Mouse (Mus musculus) CH12.LX (cell line): ENCODE results near the gene Eef1e1. TPM values are rescaled to one million over a fixed set of nuclear protein-coding genes. Genes with fewer than 3 reads are reported as not detected.

Source experiments
- DNase-seq: peaks from one replicate; pipeline ENCODE4 v3.0.0-alpha.2; 2013; ENCODE audit errors: extremely low read depth
- H3K27ac ChIP-seq: 2 replicates; pipeline ENCODE4 v1.5.1; 2012; ENCODE audit warnings: low read depth, mild to moderate bottlenecking, control low read depth, moderate library complexity; ENCODE audit not compliant: insufficient read depth
- H3K27me3 ChIP-seq: replicated peaks from 2 replicates; pipeline ENCODE3; 2012; ENCODE audit warnings: inconsistent platforms
- H3K36me3 ChIP-seq, 2 experiments: replicated peaks in 1 of 2; 2 replicates each; pipeline versions ENCODE3 to v1.6.1; 2012; ENCODE audit warnings: inconsistent platforms in 1 of 2, low read length in 1 of 2, mild to moderate bottlenecking in 1 of 2, mixed read lengths in 1 of 2, moderate library complexity in 1 of 2; ENCODE audit not compliant: control insufficient read depth in 1 of 2, insufficient read depth in 1 of 2
- H3K4me1 ChIP-seq, 2 experiments: 2 replicates each; pipeline ENCODE4 v1.6.1; 2012; ENCODE audit warnings: inconsistent platforms in 1 of 2, moderate library complexity in 1 of 2; ENCODE audit not compliant: insufficient read depth in 2 of 2, control insufficient read depth in 1 of 2
- H3K4me2 ChIP-seq: 2 replicates; pipeline ENCODE4 v1.6.1; 2012; ENCODE audit warnings: low read depth, mild to moderate bottlenecking, control low read depth; ENCODE audit not compliant: poor library complexity, insufficient read depth, severe bottlenecking
- H3K4me3 ChIP-seq, 3 experiments: fragments of 150-350 bp in 1 of 3; sonication (generic) in 1 of 3; replicated peaks in 1 of 3; 2 replicates each; pipeline versions ENCODE3 to v1.5.1; 2011 to 2012; ENCODE audit warnings: low read depth in 2 of 3, low read length in 2 of 3, mild to moderate bottlenecking in 2 of 3, moderate library complexity in 2 of 3, control low read depth in 1 of 3, improper control_type of control experiment in 1 of 3, inconsistent platforms in 1 of 3, mixed read lengths in 1 of 3; ENCODE audit not compliant: poor library complexity in 1 of 3
- H3K79me2 ChIP-seq: replicated peaks from 2 replicates; pipeline ENCODE4 v1.6.1; 2012; ENCODE audit warnings: mild to moderate bottlenecking, moderate library complexity; ENCODE audit not compliant: control insufficient read depth, poor library complexity, insufficient read depth, severe bottlenecking; ENCODE audit errors: extremely low read depth
- H3K9ac ChIP-seq: 2 replicates; pipeline ENCODE4 v1.6.1; 2012; ENCODE audit warnings: low read depth, mild to moderate bottlenecking, control low read depth, moderate library complexity; ENCODE audit not compliant: insufficient read depth
- H3K9me3 ChIP-seq: replicated peaks from 2 replicates; pipeline ENCODE3; 2012; ENCODE audit warnings: low read length, inconsistent platforms, mixed read lengths
- BHLHE40 ChIP-seq: IDR thresholded peaks from 2 replicates; pipeline ENCODE4 v1.6.1; 2011; ENCODE audit warnings: mild to moderate bottlenecking, low read depth, low read length, improper control_type of control experiment
- CHD1 ChIP-seq: IDR thresholded peaks from 2 replicates; pipeline ENCODE4 v1.6.1; 2012; ENCODE audit warnings: low read depth, low read length, improper control_type of control experiment, inconsistent platforms
- CHD2 ChIP-seq: IDR thresholded peaks from 2 replicates; pipeline ENCODE4 v1.6.1; 2011; ENCODE audit warnings: low read length, improper control_type of control experiment
- ELF1 ChIP-seq: IDR thresholded peaks from 2 replicates; pipeline ENCODE4 v1.6.1; 2014; ENCODE audit warnings: low read depth, mild to moderate bottlenecking, inconsistent platforms, low read length, improper control_type of control experiment
- EP300 ChIP-seq: IDR thresholded peaks from 2 replicates; pipeline ENCODE4 v1.6.1; 2011; ENCODE audit warnings: low read length, improper control_type of control experiment
- GABPA ChIP-seq: IDR thresholded peaks from 2 replicates; pipeline ENCODE4 v1.6.1; 2012; ENCODE audit warnings: low read depth, low read length, improper control_type of control experiment, inconsistent platforms; ENCODE audit not compliant: insufficient replicate concordance
- HCFC1 ChIP-seq: IDR thresholded peaks from 2 replicates; pipeline ENCODE4 v1.6.1; 2012; ENCODE audit warnings: low read depth, mild to moderate bottlenecking, inconsistent platforms, low read length, improper control_type of control experiment
- JUND ChIP-seq: conservative IDR thresholded peaks from 2 replicates; pipeline ENCODE4 v1.6.1; 2011; ENCODE audit warnings: low read depth, low read length, improper control_type of control experiment
- MAFK ChIP-seq: IDR thresholded peaks from 2 replicates; pipeline ENCODE4 v1.6.1; 2011; ENCODE audit warnings: low read length, improper control_type of control experiment; ENCODE audit not compliant: insufficient replicate concordance
- MAX ChIP-seq: IDR thresholded peaks from 2 replicates; pipeline ENCODE4 v1.6.1; 2011; ENCODE audit warnings: low read length, improper control_type of control experiment
- MAZ ChIP-seq: IDR thresholded peaks from 2 replicates; pipeline ENCODE4 v1.6.1; 2012; ENCODE audit warnings: low read depth, mild to moderate bottlenecking, inconsistent platforms, low read length, improper control_type of control experiment, moderate library complexity
- MEF2A ChIP-seq: IDR thresholded peaks from 2 replicates; pipeline ENCODE4 v1.6.1; 2014; ENCODE audit warnings: low read depth, mild to moderate bottlenecking, inconsistent platforms, low read length, improper control_type of control experiment, borderline replicate concordance
- MXI1 ChIP-seq: IDR thresholded peaks from 2 replicates; pipeline ENCODE4 v1.6.1; 2011; ENCODE audit warnings: mild to moderate bottlenecking, low read depth, low read length, improper control_type of control experiment
- MYC ChIP-seq: IDR thresholded peaks from 2 replicates; pipeline ENCODE4 v1.6.1; 2011; ENCODE audit warnings: low read depth, mild to moderate bottlenecking, improper control_type of control experiment, low read length
- NRF1 ChIP-seq: IDR thresholded peaks from 2 replicates; pipeline ENCODE4 v1.6.1; 2014; ENCODE audit warnings: low read depth, mild to moderate bottlenecking, inconsistent platforms, low read length, improper control_type of control experiment, moderate library complexity
- PAX5 ChIP-seq: IDR thresholded peaks from 2 replicates; pipeline ENCODE4 v1.6.1; 2012; ENCODE audit warnings: low read length, inconsistent platforms, mixed read lengths
- POLR2A ChIP-seq: IDR thresholded peaks from 2 replicates; pipeline ENCODE4 v1.6.1; 2011; ENCODE audit warnings: low read depth, mild to moderate bottlenecking, improper control_type of control experiment, low read length
- POLR2AphosphoS2 ChIP-seq: IDR thresholded peaks from 2 replicates; pipeline ENCODE4 v1.6.1; 2011; ENCODE audit warnings: low read depth, low read length, improper control_type of control experiment
- RAD21 ChIP-seq: IDR thresholded peaks from 2 replicates; pipeline ENCODE4 v1.6.1; 2011; ENCODE audit warnings: low read depth, mild to moderate bottlenecking, low read length, improper control_type of control experiment, moderate library complexity
- SIN3A ChIP-seq: IDR thresholded peaks from 2 replicates; pipeline ENCODE4 v1.6.1; 2012; ENCODE audit warnings: low read length, improper control_type of control experiment, inconsistent platforms
- TCF12 ChIP-seq: IDR thresholded peaks from 2 replicates; pipeline ENCODE4 v1.6.1; 2014; ENCODE audit warnings: low read depth, mild to moderate bottlenecking, inconsistent platforms, low read length, improper control_type of control experiment
- UBTF ChIP-seq: IDR thresholded peaks from 2 replicates; pipeline ENCODE4 v1.6.1; 2012; ENCODE audit warnings: low read depth, mild to moderate bottlenecking, inconsistent platforms, low read length, improper control_type of control experiment, moderate library complexity
- USF1 ChIP-seq: IDR thresholded peaks from 2 replicates; pipeline ENCODE4 v1.6.1; 2014; ENCODE audit warnings: low read depth, mild to moderate bottlenecking, inconsistent platforms, low read length, improper control_type of control experiment
- ZC3H11A ChIP-seq: IDR thresholded peaks from 2 replicates; pipeline ENCODE4 v1.6.1; 2012; ENCODE audit warnings: low read depth, mild to moderate bottlenecking, inconsistent platforms, low read length, improper control_type of control experiment
- ZKSCAN1 ChIP-seq: IDR thresholded peaks from 2 replicates; pipeline ENCODE4 v1.6.1; 2012; ENCODE audit warnings: low read depth, inconsistent platforms, low read length, improper control_type of control experiment, borderline replicate concordance
- ZMIZ1 ChIP-seq: IDR thresholded peaks from 2 replicates; pipeline ENCODE4 v1.6.1; 2012; ENCODE audit warnings: low read depth, mild to moderate bottlenecking, inconsistent platforms, low read length, improper control_type of control experiment
- dilution Hi-C: fragments of 300-500 bp; cut with MboI; formaldehyde crosslinking; loops from 2 replicates; pipeline ENCODE4 v1.14.3; 2020; ENCODE audit warnings: low sequenced_read_pairs; ENCODE audit not compliant: extremely low pct_unique_long_range_greater_than_20kb, extremely low pct_ligation_motif_present
- in situ Hi-C: fragments of 300-500 bp; cut with MboI; formaldehyde crosslinking; loops from 3 replicates; pipeline ENCODE4 v1.14.3; 2019; ENCODE audit warnings: low sequenced_read_pairs, low pct_ligation_motif_present, low pct_unique_long_range_greater_than_20kb, mixed read lengths
- polyA plus RNA-seq: library from polyadenylated mRNA; unstranded; fragments of >175 nt; gene quantifications from 2 replicates; pipeline ENCODE4 v1.2.1, GENCODE M21; 2012; ENCODE audit warnings: low read depth; ENCODE audit not compliant: insufficient read length
- total RNA-seq, 2 experiments: library from RNA; depleted of rRNA; stranded (reverse); fragments of 300-350 nt in 1 of 2; fragments of >200 nt in 1 of 2; gene quantifications; 2 replicates each; pipeline ENCODE4 v1.2.3; 2012 to 2014

Gene Eef1e1
- total and polyA plus RNA-seq, 3 experiments = 123 to 151 (median 148) TPM

DNA sequence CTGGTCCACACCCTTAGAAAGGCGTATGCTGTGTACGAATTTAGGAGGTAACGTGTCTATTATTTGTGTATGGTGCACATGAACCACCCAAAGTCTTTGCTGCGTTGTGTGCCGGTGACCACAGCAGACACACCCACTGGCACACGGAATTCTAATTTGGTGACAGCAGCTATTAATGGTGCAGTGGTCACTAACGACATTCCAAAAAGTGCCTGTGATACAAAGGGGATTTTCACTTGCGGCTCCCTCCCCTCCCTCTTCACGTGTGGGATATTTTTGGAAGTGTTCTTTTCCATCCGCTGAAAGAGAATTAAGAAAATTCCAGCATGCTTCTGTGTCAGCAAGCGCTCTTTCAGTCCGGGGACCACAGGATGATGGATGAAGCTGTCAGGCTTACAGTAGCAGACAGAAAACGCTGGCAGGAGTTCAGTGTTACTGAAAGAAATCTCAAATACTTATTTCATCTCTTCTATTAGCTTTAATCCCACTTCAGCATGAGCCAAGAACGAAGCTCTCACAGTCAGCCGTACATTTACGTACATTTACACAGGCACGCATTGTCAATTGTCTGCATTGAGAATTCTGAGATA, 56.5 kb downstream of the Eef1e1 start:
- Histone ChIP-seq H3K79me2 (no peaks in the 10 kb centered on the region), H3K27ac (no peak overlapping the region), H3K4me1 (no peaks in the 10 kb centered on the region; a peak in 1 of 4 replicates), H3K4me2 (no peak overlapping the region), H3K4me3 (no peak overlapping the region), H3K36me3 (peaks cover 6 to 33% of the 10 kb centered on the region in 2 experiments), H3K9ac (no peak overlapping the region), H3K27me3 (no peaks in the 10 kb centered on the region), H3K9me3 (no peaks in the 10 kb centered on the region)
- dilution Hi-C loops (no loop called here), in situ Hi-C loops (no loop called here)
- TF ChIP-seq CHD2 (no peak), UBTF (no peak), POLR2AphosphoS2 (no peak), MXI1 (no peak), ZMIZ1 (no peak), JUND (no peak), USF1 (no peak), TCF12 (no peak), POLR2A (no peak), RAD21 (no peak), EP300 (no peak), CHD1 (no peak), MAX (no peak), BHLHE40 (no peak), ZC3H11A (no peak), MAFK (no peak), MEF2A (no peak), PAX5 (no peak), ELF1 (no peak), HCFC1 (no peak)
- DNase-seq = no peak

DNA sequence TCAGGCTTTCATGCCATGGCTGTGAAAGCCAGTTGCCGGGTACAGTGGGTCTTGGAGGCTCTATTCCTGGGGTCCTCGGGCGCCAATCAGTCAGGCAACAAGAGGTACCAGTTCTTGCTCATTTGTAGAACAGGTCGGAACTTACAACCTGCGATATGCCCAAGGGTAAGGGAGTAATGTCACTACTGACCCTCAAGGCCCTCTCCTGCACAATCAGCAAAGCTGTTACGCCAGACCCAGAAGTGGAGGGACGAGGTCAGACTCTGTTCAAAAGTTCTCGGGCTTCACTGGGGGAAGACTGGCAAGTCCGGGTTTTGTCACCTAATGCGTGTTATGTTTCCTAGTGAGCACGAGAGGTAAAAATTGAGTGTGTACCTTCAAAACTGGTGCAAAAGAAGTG, 58.0 kb downstream of the Eef1e1 start:
- H3K27ac ChIP-seq = no peak overlapping the region
- dilution Hi-C loops = no loop called here
- no peak overlapping the region for H3K4me3 ChIP-seq

More for the DNA sequence above, 58.0 kb downstream of the Eef1e1 start:
- no peaks in the 10 kb centered on the region; a peak in 1 of 4 replicates for H3K4me1 ChIP-seq
- H3K9me3 ChIP-seq = no peaks in the 10 kb centered on the region
- TF ChIP-seq HCFC1 (no peak), CHD1 (no peak), MXI1 (no peak), GABPA (no peak), PAX5 (no peak), RAD21 (no peak), ZKSCAN1 (no peak), NRF1 (no peak), SIN3A (no peak), MAZ (no peak), MYC (no peak), MAFK (no peak)
- TF ChIP-seq, all 38 proteins: peak for 0
- DNase-seq = no peak
- Histone ChIP-seq H3K9ac (no peak overlapping the region), H3K4me2 (no peak overlapping the region), H3K27me3 (no peaks in the 10 kb centered on the region), H3K36me3 (peaks cover 6 to 27% of the 10 kb centered on the region in 2 experiments), H3K79me2 (no peaks in the 10 kb centered on the region)
- in situ Hi-C loops = no loop called here
